Mouse (Mus musculus): ENCODE results near the gene Rtl8b. TPM values are rescaled to one million over a fixed set of nuclear protein-coding genes. Genes with fewer than 3 reads are reported as not detected.

Rtl8b gene
- polyA plus RNA-seq, 1 experiment from 2014 or later, result 35.6 TPM

Other genes with a start within 250 kb of the Rtl8b start
- gene Etd, start 235.5 kb downstream of the Rtl8b start, polyA plus RNA-seq (2015; fragmentation: Nextera tagmentation; extraction: Ambion mirVana), result not detected in 2 replicates
- gene Rtl8c, start 62.4 kb downstream of the Rtl8b start, polyA plus RNA-seq (2015; fragmentation: Nextera tagmentation; extraction: Ambion mirVana), result 33.4 and 39.1 TPM in 2 replicates
- gene Gm14597, start 61.4 kb downstream of the Rtl8b start, polyA plus RNA-seq (2015; fragmentation: Nextera tagmentation; extraction: Ambion mirVana), result not detected in 2 replicates
- 44.0 and 44.7 TPM in 2 replicates for gene Rtl8a, start 26.7 kb downstream of the Rtl8b start, polyA plus RNA-seq (2015; fragmentation: Nextera tagmentation; extraction: Ambion mirVana)
- 0.12 TPM in 1 of 2 replicates, not detected in the other for gene 4930502E18Rik, start 54.4 kb upstream of the Rtl8b start, polyA plus RNA-seq (2015; fragmentation: Nextera tagmentation; extraction: Ambion mirVana)
- gene 1700013H16Rik, start 87.4 kb upstream of the Rtl8b start, polyA plus RNA-seq (2015; fragmentation: Nextera tagmentation; extraction: Ambion mirVana), result not detected in 2 replicates
- gene Zfp36l3, start 106.0 kb upstream of the Rtl8b start, polyA plus RNA-seq (2015; fragmentation: Nextera tagmentation; extraction: Ambion mirVana), result not detected in 2 replicates
- gene Xlr, start 127.3 kb upstream of the Rtl8b start, polyA plus RNA-seq (2015; fragmentation: Nextera tagmentation; extraction: Ambion mirVana), result 1.7 and 1.8 TPM in 2 replicates